Mouse (Mus musculus) WW6 (cell line): Measurements from ENCODE around the gene Ormdl2.

Experiments
- DNase-seq: peaks from one replicate; pipeline ENCODE4 v3.0.0-alpha.2; 2013; ENCODE audit warnings: low read depth, low spot score

The Ormdl2 gene

GRCm38 (mm10) chr10:128803771-128804270 is 17.6 kb downstream of the Ormdl2 start, which contains the start of gene Dnajc14:
Dnajc14 (plus strand) TSS chr10:128804062.
- peak; percentile 28 for DNase-seq

- no peak for DNase-seq
Observed at GRCm38 (mm10) chr10:128803361-128803760, 18.1 kb downstream of the Ormdl2 start.

GRCm38 (mm10) chr10:128802956-128803355 is 18.5 kb downstream of the Ormdl2 start:
- no peak for DNase-seq

- no peak for DNase-seq
Observed at GRCm38 (mm10) chr10:128801981-128802495, 19.4 kb downstream of the Ormdl2 start.

- DNase-seq, result no peak
Observed at GRCm38 (mm10) chr10:128798676-128799075, 22.8 kb downstream of the Ormdl2 start.

- DNase-seq, result no peak
Observed at GRCm38 (mm10) chr10:128795581-128795980, 25.9 kb downstream of the Ormdl2 start.

GRCm38 (mm10) chr10:128794391-128794790 is 27.1 kb downstream of the Ormdl2 start:
- no peak for DNase-seq

GRCm38 (mm10) chr10:128793258-128793657 is 28.2 kb downstream of the Ormdl2 start:
- no peak for DNase-seq

GRCm38 (mm10) chr10:128792041-128792440 is 29.4 kb downstream of the Ormdl2 start:
- DNase-seq, result no peak

- DNase-seq, result no peak
Observed at GRCm38 (mm10) chr10:128790398-128791124, 30.9 kb downstream of the Ormdl2 start, which contains the start of gene Mmp19. Mmp19 (plus strand) TSS chr10:128790910.

GRCm38 (mm10) chr10:128780200-128780599 is 41.2 kb downstream of the Ormdl2 start:
- no peak for DNase-seq

GRCm38 (mm10) chr10:128779011-128779795 is 42.2 kb downstream of the Ormdl2 start:
- DNase-seq, result no peak

GRCm38 (mm10) chr10:128778441-128778840 is 43.0 kb downstream of the Ormdl2 start:
- no peak for DNase-seq

- DNase-seq, result no peak
Observed at GRCm38 (mm10) chr10:128773685-128774084, 47.8 kb downstream of the Ormdl2 start.

- no peak for DNase-seq
Observed at GRCm38 (mm10) chr10:128772895-128773294, 48.5 kb downstream of the Ormdl2 start.
